Mouse (Mus musculus): ENCODE results near the gene Ntm. TPM values are rescaled to one million over a fixed set of nuclear protein-coding genes. Genes with fewer than 3 reads are reported as not detected.
A peak's percentile ranks its signal among the peaks of the same experiment; 100 is the strongest.

The Ntm gene
- polyA plus RNA-seq, 1 experiment from 2014 or later = 8.9 TPM

DNA sequence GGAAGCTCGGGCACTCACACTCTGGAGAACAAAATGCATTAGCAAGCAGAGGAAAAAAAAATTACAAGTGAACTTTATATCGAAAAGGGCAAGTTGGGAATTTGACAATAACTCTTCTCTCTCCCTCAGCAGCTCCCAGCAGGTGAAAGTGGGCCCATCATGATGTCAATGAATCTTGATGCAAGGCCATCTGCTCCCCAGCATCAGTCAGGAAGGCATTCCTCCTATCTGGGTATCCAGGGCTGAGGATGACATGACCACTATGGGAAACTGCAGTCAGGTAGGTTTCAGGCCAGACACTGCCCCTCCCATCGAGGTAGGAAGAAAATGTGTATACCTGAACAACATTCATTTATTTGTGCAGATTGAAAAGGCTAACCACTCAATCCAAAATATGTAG is 838.5 kb downstream of the Ntm start:
- 65% methylated on average over 3 of the region's 3 CpGs for WGBS
- no peak overlapping the region for H3K27ac ChIP-seq
- no peak overlapping the region for H3K4me3 ChIP-seq (replicated peaks)
- no peaks in the 10 kb centered on the region for H3K9me3 ChIP-seq
- no peaks in the 10 kb centered on the region for H3K4me1 ChIP-seq (replicated peaks)
- ATAC-seq = no peak
- H3K27me3 ChIP-seq (replicated peaks) = no peaks in the 10 kb centered on the region
- no peaks in the 10 kb centered on the region for H3K36me3 ChIP-seq
- H3K4me2 ChIP-seq (replicated peaks) = no peak overlapping the region
- no peak overlapping the region for H3K9ac ChIP-seq

DNA sequence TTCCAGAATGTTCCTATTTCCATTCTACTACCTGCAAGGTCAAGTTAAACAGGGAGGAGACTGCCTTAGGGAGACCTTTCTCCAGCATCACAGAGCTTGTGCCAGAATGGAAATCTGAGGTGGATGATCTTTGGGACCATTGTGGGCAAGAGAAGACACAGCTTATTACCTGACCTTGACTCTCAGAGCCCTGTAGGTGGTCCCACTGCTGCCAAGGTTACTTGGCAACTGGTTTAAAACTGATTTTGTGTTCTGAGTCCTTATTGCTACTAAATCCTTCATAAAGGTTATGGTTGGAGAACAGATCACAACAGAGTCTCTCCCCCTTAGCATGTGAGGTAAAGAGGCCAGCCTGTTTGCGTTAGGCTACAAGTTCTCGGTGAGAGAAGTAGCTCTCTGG is 839.1 kb downstream of the Ntm start:
- no peak overlapping the region for H3K4me2 ChIP-seq (replicated peaks)
- H3K9me3 ChIP-seq = no peaks in the 10 kb centered on the region
- ATAC-seq = no peak
- 51% methylated on average over 2 of the region's 2 CpGs for WGBS
- H3K36me3 ChIP-seq = no peaks in the 10 kb centered on the region
- H3K27me3 ChIP-seq (replicated peaks) = no peaks in the 10 kb centered on the region
- H3K9ac ChIP-seq = no peak overlapping the region
- no peaks in the 10 kb centered on the region for H3K4me1 ChIP-seq (replicated peaks)
- H3K27ac ChIP-seq = no peak overlapping the region
- H3K4me3 ChIP-seq (replicated peaks) = no peak overlapping the region

DNA sequence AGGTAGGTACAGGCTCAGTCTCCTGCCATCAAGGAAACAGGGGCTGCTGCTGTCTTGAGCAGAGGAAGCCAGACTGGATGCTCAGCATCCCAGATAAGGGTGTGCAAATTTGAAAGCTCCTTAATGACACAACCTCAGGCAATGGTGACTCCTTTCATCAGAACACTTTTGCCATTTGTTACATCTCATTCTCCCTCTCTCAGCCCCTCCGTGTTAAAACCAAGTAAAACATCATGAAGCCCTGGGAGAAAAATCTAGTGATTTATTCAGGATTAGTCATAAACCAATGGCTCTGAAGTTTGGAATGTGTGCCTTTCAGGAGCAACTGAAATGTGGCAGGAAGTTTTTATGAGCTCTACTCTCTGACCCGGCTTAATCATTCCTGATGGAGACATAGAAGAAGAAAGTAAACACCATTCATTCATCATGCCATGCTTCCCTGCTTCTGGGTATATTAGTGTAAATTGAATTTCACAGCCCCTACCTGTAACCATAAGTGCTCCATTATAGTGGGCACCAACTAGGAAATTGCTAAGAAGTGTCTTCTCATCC is 845.3 kb downstream of the Ntm start:
- 23% methylated on average over 2 of the region's 2 CpGs for WGBS
- H3K9ac ChIP-seq = no peak overlapping the region
- no peak overlapping the region for H3K27ac ChIP-seq
- H3K4me1 ChIP-seq (replicated peaks) = no peaks in the 10 kb centered on the region
- H3K4me2 ChIP-seq (replicated peaks) = no peak overlapping the region
- no peaks in the 10 kb centered on the region for H3K9me3 ChIP-seq
- no peak for ATAC-seq
- no peaks in the 10 kb centered on the region for H3K27me3 ChIP-seq (replicated peaks)
- no peak overlapping the region for H3K4me3 ChIP-seq (replicated peaks)
- no peaks in the 10 kb centered on the region for H3K36me3 ChIP-seq

DNA sequence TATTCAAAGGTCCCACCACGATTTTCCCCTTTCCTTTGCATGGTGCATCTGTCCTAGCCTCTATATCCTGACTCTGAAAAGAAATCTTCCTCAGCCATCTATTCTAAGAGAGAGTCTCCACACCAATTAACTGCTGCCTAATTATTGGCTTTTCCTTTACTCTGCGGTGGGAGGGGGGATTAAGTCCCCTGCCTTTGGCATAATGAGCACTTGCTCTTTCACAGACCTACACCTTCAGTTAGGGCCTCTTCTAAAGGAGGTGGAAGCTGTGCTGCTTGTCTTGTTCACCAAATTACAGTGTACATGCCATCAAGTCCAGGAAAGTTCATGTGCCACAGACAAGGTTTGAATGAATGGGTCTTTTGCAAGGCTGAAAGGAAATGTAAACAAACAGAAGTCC is 847.6 kb downstream of the Ntm start:
- no peak for ATAC-seq
- Histone ChIP-seq H3K4me3 (replicated peaks) (no peak overlapping the region), H3K4me2 (replicated peaks) (no peak overlapping the region), H3K36me3 (no peaks in the 10 kb centered on the region), H3K27me3 (replicated peaks) (no peaks in the 10 kb centered on the region), H3K9ac (no peak overlapping the region), H3K4me1 (replicated peaks) (no peaks in the 10 kb centered on the region), H3K9me3 (no peaks in the 10 kb centered on the region), H3K27ac (no peak overlapping the region)
- WGBS = 62% methylated on average over 2 of the region's 2 CpGs

DNA sequence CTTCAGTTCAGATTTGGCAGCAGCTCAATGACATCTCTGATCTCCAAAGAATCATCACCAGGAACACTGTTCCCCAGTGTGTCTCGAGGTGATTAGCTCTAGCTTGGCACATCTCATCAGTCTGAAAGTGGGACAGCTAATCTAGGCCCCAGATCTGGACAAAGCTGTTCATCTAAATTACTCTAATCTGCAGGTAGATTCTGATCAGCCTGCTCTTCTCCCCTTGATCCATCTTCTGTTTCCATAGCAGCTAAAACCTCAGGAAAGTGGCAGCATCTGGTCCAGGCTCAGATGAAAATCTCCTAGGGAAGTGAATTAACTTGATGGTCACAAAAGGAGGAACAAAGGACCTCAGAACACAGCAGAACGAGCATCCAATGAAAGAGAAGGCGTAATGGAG is 856.2 kb downstream of the Ntm start:
- H3K9me3 ChIP-seq = no peaks in the 10 kb centered on the region
- H3K36me3 ChIP-seq = no peaks in the 10 kb centered on the region
- no peaks in the 10 kb centered on the region for H3K4me1 ChIP-seq (replicated peaks)
- 85% methylated on average over 3 of the region's 3 CpGs for WGBS
- no peak overlapping the region for H3K4me3 ChIP-seq (replicated peaks)
- no peak overlapping the region for H3K4me2 ChIP-seq (replicated peaks)
- no peak overlapping the region for H3K27ac ChIP-seq
- H3K27me3 ChIP-seq (replicated peaks) = no peaks in the 10 kb centered on the region
- H3K9ac ChIP-seq = no peak overlapping the region
- ATAC-seq = no peak

DNA sequence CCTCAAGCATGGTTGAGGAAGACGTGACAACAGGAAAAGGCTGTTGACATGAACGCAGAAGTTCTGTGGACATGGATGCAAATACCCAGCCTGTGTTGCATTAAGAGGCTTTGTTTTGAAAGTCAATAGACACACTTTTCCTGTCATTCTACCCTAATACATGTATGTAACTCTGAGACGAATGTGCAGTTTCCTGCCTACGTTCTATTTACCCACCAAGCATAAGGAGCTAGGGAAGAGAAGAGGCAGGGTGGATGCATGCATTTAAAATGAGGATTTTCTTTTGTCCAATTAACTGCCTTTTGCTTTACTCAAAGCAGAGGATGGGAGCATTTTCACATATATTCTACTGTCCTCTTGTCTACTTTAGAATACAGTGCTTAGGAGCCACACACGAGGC is 858.5 kb downstream of the Ntm start:
- Histone ChIP-seq H3K9ac (no peak overlapping the region), H3K36me3 (no peaks in the 10 kb centered on the region), H3K27ac (no peak overlapping the region), H3K4me1 (replicated peaks) (no peaks in the 10 kb centered on the region), H3K9me3 (no peaks in the 10 kb centered on the region), H3K4me3 (replicated peaks) (no peak overlapping the region), H3K27me3 (replicated peaks) (no peaks in the 10 kb centered on the region), H3K4me2 (replicated peaks) (no peak overlapping the region)
- 85% methylated on average over 5 of the region's 5 CpGs for WGBS
- ATAC-seq = no peak

DNA sequence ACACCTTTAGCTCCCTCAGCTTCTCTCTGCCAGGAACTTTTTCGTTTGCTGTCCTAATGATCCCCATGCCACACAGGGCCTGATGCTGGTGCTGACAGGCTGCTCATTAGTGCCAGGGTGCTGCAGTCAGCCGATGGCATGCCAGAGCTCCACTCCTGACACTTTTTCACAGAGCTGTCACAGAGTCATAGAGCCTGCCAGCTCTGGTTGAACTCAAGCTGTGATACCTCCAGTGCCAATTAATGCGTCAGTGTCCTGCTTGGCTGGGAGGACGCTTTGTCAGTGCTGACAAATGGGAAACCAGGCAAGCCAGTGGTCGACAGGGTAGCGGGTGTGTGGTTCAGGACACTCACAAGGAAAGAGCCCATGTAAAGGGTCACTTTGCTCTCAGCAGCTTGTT is 858.9 kb downstream of the Ntm start:
- Histone ChIP-seq H3K9ac (no peak overlapping the region), H3K9me3 (no peaks in the 10 kb centered on the region), H3K36me3 (no peaks in the 10 kb centered on the region), H3K4me2 (replicated peaks) (no peak overlapping the region), H3K4me1 (replicated peaks) (no peaks in the 10 kb centered on the region), H3K4me3 (replicated peaks) (no peak overlapping the region), H3K27ac (no peak overlapping the region), H3K27me3 (replicated peaks) (no peaks in the 10 kb centered on the region)
- WGBS = 70% methylated on average over 6 of the region's 6 CpGs
- ATAC-seq = no peak

DNA sequence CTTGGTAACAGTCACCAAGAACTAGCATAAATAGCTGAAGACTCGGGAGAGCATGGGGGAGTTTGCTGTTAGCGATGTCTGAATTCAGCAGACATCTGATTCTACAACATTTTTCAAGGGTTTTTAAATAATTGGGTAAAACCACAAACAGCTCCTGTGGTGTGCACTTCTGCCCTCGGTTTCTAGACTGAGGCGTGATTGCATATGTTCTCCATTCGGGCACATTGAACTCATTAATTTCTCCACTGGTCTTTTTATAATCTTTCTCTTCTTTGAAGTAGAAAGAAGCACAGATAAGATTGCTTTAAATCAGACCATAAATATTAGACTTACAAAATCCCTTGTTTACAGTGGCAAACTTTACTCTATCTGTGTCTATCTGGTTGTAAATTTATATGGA is 862.3 kb downstream of the Ntm start:
- Histone ChIP-seq H3K27ac (no peak overlapping the region), H3K4me1 (replicated peaks) (no peaks in the 10 kb centered on the region), H3K36me3 (no peaks in the 10 kb centered on the region), H3K27me3 (replicated peaks) (no peaks in the 10 kb centered on the region), H3K4me3 (replicated peaks) (no peak overlapping the region), H3K9me3 (no peaks in the 10 kb centered on the region), H3K4me2 (replicated peaks) (no peak overlapping the region), H3K9ac (no peak overlapping the region)
- 46% methylated on average over 5 of the region's 5 CpGs for WGBS
- ATAC-seq = peak; percentile 53

DNA sequence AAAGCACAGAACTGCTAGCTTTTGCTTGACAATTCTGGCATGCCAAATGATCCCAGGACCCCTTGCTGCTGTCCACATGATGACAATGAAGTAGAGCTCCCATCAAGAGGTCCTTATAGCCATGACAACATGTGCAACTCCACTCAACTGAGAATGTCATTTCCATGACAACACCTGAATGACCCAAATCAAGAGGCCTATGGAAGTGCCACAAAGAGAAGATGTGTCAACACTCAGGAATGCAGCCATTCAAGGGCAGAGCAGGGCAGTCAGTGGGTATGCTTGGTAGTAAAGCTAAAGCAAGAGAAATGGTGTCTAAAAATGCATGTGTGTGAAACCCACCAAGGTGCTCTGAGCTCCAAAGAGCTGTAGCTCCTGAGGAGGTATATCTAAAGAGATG is 870.5 kb downstream of the Ntm start:
- Histone ChIP-seq H3K9me3 (no peaks in the 10 kb centered on the region), H3K4me3 (replicated peaks) (no peak overlapping the region), H3K9ac (no peak overlapping the region), H3K27me3 (replicated peaks) (no peaks in the 10 kb centered on the region), H3K4me2 (replicated peaks) (no peak overlapping the region), H3K36me3 (no peaks in the 10 kb centered on the region), H3K4me1 (replicated peaks) (no peaks in the 10 kb centered on the region), H3K27ac (no peak overlapping the region)
- ATAC-seq = no peak

DNA sequence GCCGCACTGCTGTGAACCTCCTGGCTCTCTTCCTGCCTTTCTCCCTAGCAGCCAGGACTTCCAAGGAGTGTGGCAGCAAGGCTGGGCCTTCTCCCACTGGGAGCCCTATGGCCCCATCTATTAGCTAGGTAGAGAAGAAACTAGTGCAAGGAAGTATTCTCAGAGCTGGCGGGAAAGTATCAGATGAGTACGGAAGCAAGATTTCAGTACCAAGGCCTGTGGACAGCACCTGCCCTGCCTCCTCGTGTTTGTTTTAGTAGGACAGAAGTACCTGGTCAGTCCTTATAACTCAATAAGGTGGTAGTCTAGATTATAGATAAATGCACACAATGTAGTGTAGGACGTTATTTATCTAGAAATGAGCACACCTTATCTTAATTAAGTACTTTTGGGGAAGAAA is 874.3 kb downstream of the Ntm start:
- WGBS = 46% methylated on average over 5 of the region's 5 CpGs
- no peaks in the 10 kb centered on the region for H3K36me3 ChIP-seq
- H3K9me3 ChIP-seq = no peaks in the 10 kb centered on the region
- no peak overlapping the region for H3K27ac ChIP-seq
- H3K4me1 ChIP-seq (replicated peaks) = no peaks in the 10 kb centered on the region
- H3K27me3 ChIP-seq (replicated peaks) = no peaks in the 10 kb centered on the region
- no peak overlapping the region for H3K4me3 ChIP-seq (replicated peaks)
- no peak overlapping the region for H3K9ac ChIP-seq
- H3K4me2 ChIP-seq (replicated peaks) = no peak overlapping the region
- no peak for ATAC-seq

DNA sequence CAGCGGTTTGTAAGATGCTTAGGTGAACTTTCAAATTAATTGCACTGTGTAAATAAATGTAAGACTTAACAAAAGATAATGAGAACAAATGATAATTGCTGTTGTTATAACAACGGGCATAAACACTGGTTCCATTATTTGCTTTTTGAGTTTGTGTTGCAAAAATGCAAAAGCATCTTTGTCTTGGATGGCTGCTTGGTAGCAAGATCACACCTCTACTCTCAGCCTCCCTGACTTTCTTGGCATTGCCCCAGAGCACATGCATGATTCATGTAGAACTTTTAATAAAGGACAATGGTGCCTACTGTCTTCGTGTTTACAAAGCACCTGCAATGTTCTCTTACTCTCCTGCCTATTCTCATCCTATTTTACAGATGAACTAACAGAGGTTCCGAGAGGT is 875.3 kb downstream of the Ntm start:
- no peaks in the 10 kb centered on the region for H3K36me3 ChIP-seq
- WGBS = 73% methylated on average over 4 of the region's 4 CpGs
- H3K4me2 ChIP-seq (replicated peaks) = no peak overlapping the region
- no peak overlapping the region for H3K4me3 ChIP-seq (replicated peaks)
- no peaks in the 10 kb centered on the region for H3K4me1 ChIP-seq (replicated peaks)
- no peak for ATAC-seq
- H3K9me3 ChIP-seq = no peaks in the 10 kb centered on the region
- no peak overlapping the region for H3K27ac ChIP-seq
- no peak overlapping the region for H3K9ac ChIP-seq
- H3K27me3 ChIP-seq (replicated peaks) = no peaks in the 10 kb centered on the region

DNA sequence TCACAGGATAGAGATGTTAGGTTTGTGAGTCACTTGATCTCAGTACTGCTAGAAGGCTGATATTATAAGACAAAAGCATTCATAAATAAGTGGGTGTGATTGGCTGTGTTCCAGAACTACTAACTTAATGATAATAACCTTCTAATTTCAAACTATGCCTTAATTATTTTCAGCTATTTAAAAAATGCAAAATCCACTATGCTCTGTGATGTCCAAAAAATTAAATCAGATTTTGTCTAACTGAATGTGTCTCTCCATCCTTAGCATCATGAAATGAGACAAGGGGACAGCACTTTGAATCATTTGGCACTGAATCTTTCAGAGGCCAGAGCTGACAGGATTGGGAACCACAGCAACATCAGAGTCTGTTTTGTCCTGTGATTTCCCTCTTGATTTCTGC is 875.8 kb downstream of the Ntm start:
- Histone ChIP-seq H3K4me2 (replicated peaks) (no peak overlapping the region), H3K4me1 (replicated peaks) (no peaks in the 10 kb centered on the region), H3K4me3 (replicated peaks) (no peak overlapping the region), H3K9me3 (no peaks in the 10 kb centered on the region), H3K27me3 (replicated peaks) (no peaks in the 10 kb centered on the region), H3K36me3 (no peaks in the 10 kb centered on the region), H3K27ac (no peak overlapping the region), H3K9ac (no peak overlapping the region)
- ATAC-seq = no peak

DNA sequence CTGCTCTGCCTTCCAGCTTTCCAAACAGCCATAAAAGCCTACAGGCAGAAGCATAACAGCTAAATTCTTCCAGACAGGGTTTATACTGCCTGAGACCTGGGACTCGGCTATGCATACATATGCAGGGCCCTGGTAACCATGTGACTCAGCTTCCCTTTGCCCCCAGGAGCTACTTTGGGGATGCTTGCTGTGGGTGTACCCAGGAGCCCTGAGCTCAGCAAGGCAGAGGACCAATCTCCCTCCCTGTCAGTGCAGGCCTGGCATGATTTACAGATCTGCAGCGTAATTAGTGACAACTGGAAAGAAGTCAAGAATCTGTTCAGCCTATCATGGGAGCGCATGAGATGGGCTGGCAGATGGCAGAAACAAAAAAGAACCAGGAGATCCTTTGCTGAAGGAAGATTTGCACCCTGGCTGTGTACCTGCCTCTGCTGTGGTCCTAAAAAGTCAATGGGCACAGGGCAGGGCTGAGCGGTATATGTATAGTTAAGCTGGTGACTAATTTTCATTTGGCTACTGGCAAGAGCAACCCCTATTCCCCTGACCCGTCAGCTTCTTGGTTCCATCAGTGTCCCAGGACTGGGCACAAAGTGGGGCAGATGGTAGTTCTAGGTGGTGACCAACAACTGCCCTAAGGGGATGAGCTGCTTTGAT is 886.9 kb downstream of the Ntm start:
- no peak for ATAC-seq
- no peak overlapping the region for H3K9ac ChIP-seq
- no peaks in the 10 kb centered on the region for H3K4me1 ChIP-seq (replicated peaks)
- WGBS = 80% methylated on average over 5 of the region's 5 CpGs
- H3K36me3 ChIP-seq = no peaks in the 10 kb centered on the region
- no peak overlapping the region for H3K4me3 ChIP-seq (replicated peaks)
- no peaks in the 10 kb centered on the region for H3K27me3 ChIP-seq (replicated peaks)
- H3K4me2 ChIP-seq (replicated peaks) = no peak overlapping the region
- no peak overlapping the region for H3K27ac ChIP-seq
- no peaks in the 10 kb centered on the region for H3K9me3 ChIP-seq
